ENCODE assay signal across 10 mouse cellular contexts in the genomic region with DNA sequence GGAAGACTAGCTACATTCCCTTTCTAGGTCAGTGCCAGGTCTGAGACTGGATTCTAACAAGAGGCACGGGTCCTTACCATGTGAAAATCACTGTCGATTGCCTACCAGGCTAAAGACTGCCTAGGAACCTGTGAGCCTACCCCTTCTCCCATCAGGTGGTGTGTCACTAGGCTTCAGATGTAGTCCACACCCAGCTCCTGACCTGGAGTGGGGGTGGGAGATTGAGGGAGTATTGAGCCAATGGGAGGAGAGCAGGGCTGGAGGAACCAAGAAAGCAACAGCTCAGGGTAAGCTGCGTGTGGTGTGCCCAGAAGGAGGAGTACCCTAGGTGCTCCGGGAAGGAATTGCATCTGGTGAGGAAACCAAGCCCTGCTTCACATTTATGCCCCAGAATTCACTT. TPM values are rescaled to one million over a fixed set of nuclear protein-coding genes. Genes with fewer than 3 reads are reported as not detected.
DNase-seq lines count a peak whose midpoint lies in the region; ATAC-seq and TF ChIP-seq lines count a peak whose summit lies in the region.
"Had no signal": no experiment of that assay in that cellular context is flagged by ENCODE, and none has a peak within 500 bp of the region (broad histone marks: within the 10 kb centered on the region; RNA-seq: fewer than 3 reads in every experiment).

No protein-coding gene starts in this region.

- TF ChIP-seq CTCF in forebrain, postnatal 0 days (IDR thresholded peaks at IDR 0.05; ENCODE audit: low read depth): no peak

- no peak overlapping the region for H3K4me3 ChIP-seq in heart, embryonic 15.5 days
- no peak overlapping the region for H3K4me3 ChIP-seq in embryonic facial prominence, embryonic 13.5 days
- no peak overlapping the region for H3K4me3 ChIP-seq in forebrain, postnatal 0 days (ENCODE audit: low read depth, low read length)
- no peak overlapping the region for H3K4me3 ChIP-seq in midbrain, embryonic 14.5 days (replicated peaks; ENCODE audit: low read depth, low read length)

- H3K36me3 ChIP-seq in heart, embryonic 15.5 days: no peaks in the 10 kb centered on the region
- peaks cover 96% of the 10 kb centered on the region for H3K36me3 ChIP-seq in embryonic facial prominence, embryonic 13.5 days
- H3K36me3 ChIP-seq in forebrain, postnatal 0 days (ENCODE audit: insufficient read depth): peaks cover 30% of the 10 kb centered on the region
- H3K36me3 ChIP-seq in midbrain, embryonic 14.5 days (ENCODE audit: control insufficient read depth, insufficient read depth, low read length): peaks cover 49% of the 10 kb centered on the region

- H3K4me2 ChIP-seq in heart, embryonic 15.5 days: no peak overlapping the region
- H3K4me2 ChIP-seq in embryonic facial prominence, embryonic 13.5 days: peak overlapping the region; percentile 16; the same call in 1 of the 2 replicates
- H3K4me2 ChIP-seq in forebrain, postnatal 0 days (ENCODE audit: low read depth): peak overlapping the region; percentile 18
- H3K4me2 ChIP-seq in midbrain, embryonic 14.5 days (ENCODE audit: low read length): peak overlapping the region; percentile 31

- H3K27ac ChIP-seq in heart, embryonic 15.5 days: peak overlapping the region; percentile 4
- H3K27ac ChIP-seq in embryonic facial prominence, embryonic 13.5 days: peak overlapping the region; percentile 28; the same call in 1 of the 2 replicates
- H3K27ac ChIP-seq in forebrain, postnatal 0 days (ENCODE audit: low read depth, low read length): peak overlapping the region; percentile 79
- H3K27ac ChIP-seq in midbrain, embryonic 14.5 days (replicated peaks; ENCODE audit: low read depth, low read length): peak overlapping the region; percentile 77

- H3K9me3 ChIP-seq in heart, embryonic 15.5 days (replicated peaks): no peaks in the 10 kb centered on the region
- no peaks in the 10 kb centered on the region for H3K9me3 ChIP-seq in embryonic facial prominence, embryonic 13.5 days
- no peaks in the 10 kb centered on the region for H3K9me3 ChIP-seq in forebrain, postnatal 0 days (ENCODE audit: low read length)
- H3K9me3 ChIP-seq in midbrain, embryonic 14.5 days (ENCODE audit: control insufficient read depth, low read length): no peaks in the 10 kb centered on the region

- no peak overlapping the region for H3K9ac ChIP-seq in heart, embryonic 15.5 days
- H3K9ac ChIP-seq in embryonic facial prominence, embryonic 13.5 days: peak overlapping the region; percentile 7; the same call in 1 of the 2 replicates
- H3K9ac ChIP-seq in forebrain, postnatal 0 days: no peak overlapping the region
- peak overlapping the region; percentile 23; the same call in 1 of the 2 replicates for H3K9ac ChIP-seq in midbrain, embryonic 14.5 days (replicated peaks; ENCODE audit: low read length)

- peaks cover 38% of the 10 kb centered on the region for H3K4me1 ChIP-seq in heart, embryonic 15.5 days (replicated peaks)
- H3K4me1 ChIP-seq in embryonic facial prominence, embryonic 13.5 days: peaks cover 36% of the 10 kb centered on the region
- H3K4me1 ChIP-seq in forebrain, postnatal 0 days (ENCODE audit: insufficient read depth): peaks cover 12% of the 10 kb centered on the region
- H3K4me1 ChIP-seq in midbrain, embryonic 14.5 days (ENCODE audit: control insufficient read depth, insufficient read depth, low read length): peaks cover 40% of the 10 kb centered on the region

- H3K27me3 ChIP-seq in heart, embryonic 15.5 days: peaks cover 58% of the 10 kb centered on the region
- no peaks in the 10 kb centered on the region for H3K27me3 ChIP-seq in embryonic facial prominence, embryonic 13.5 days
- no peaks in the 10 kb centered on the region for H3K27me3 ChIP-seq in forebrain, postnatal 0 days (ENCODE audit: insufficient read depth, low read length)
- H3K27me3 ChIP-seq in midbrain, embryonic 14.5 days (ENCODE audit: control insufficient read depth, insufficient read depth, low read length): no peaks in the 10 kb centered on the region

- no peak for ATAC-seq in heart, embryonic 15.5 days (replicated peaks; ENCODE audit: insufficient number of reproducible peaks, insufficient read depth, low FRiP score, low read depth)
- ATAC-seq in embryonic facial prominence, embryonic 13.5 days (ENCODE audit: insufficient number of reproducible peaks, insufficient read depth, low FRiP score, low TSS enrichment, low read depth): no peak
- peak; percentile 8; the same call in 1 of the 2 replicates for ATAC-seq in forebrain, postnatal 0 days
- peak; percentile 8; the same call in 1 of the 2 replicates for ATAC-seq in midbrain, embryonic 14.5 days (ENCODE audit: low FRiP score, low TSS enrichment)
- ATAC-seq in activated CD4-positive, CD25-positive, alpha-beta regulatory T cell, adult 4 months: no peak

- WGBS in heart, embryonic 15.5 days: 52% methylated on average over 4 of the region's 4 CpGs
- WGBS in embryonic facial prominence, embryonic 13.5 days: 58% methylated on average over 4 of the region's 4 CpGs
- WGBS in forebrain, postnatal 0 days: 41% methylated on average over 4 of the region's 4 CpGs
- 60% methylated on average over 4 of the region's 4 CpGs for WGBS in midbrain, embryonic 14.5 days

- no peak for DNase-seq in heart, adult 9 months (ENCODE audit: low spot score in 2 of 2)
- no peak for DNase-seq in forebrain, postnatal 0 days
- DNase-seq in midbrain, embryonic 14.5 days: no peak
- no peak for DNase-seq in thymus, postnatal 4 days
- no peak for DNase-seq in thymus, postnatal 14 days
- DNase-seq: gastrocnemius, postnatal 25 days; kidney, postnatal 14 days had no signal

RNA-seq across cellular contexts. Expression of a gene that starts 21.2 kb away (rescaled TPM):
- 1.1 and 1.7 TPM in 2 replicates for polyA plus RNA-seq in heart, embryonic 15.5 days (2015; fragmentation: Nextera tagmentation; extraction: Ambion mirVana)
- polyA plus RNA-seq in embryonic facial prominence, embryonic 13.5 days (2015; fragmentation: Nextera tagmentation; extraction: Ambion mirVana): 0.96 and 1.2 TPM in 2 replicates
- 1.1 and 1.6 TPM in 2 replicates for total RNA-seq in forebrain, postnatal 0 days (2014; rRNA removed)
- polyA plus RNA-seq in forebrain, postnatal 0 days (2015; fragmentation: Nextera tagmentation; extraction: Ambion mirVana): 0.97 and 0.98 TPM in 2 replicates
- 0.19 and 0.50 TPM in 2 replicates for polyA plus RNA-seq in midbrain, embryonic 14.5 days (2014; fragmentation: Nextera tagmentation; extraction: Ambion mirVana)
- polyA plus RNA-seq in activated CD4-positive, CD25-positive, alpha-beta regulatory T cell, adult 4 months (2017; shearing (Covaris generic)): under 1 TPM; 0.45 to 0.79 TPM

RNA-seq across cellular contexts. Expression of a gene that starts 60.0 kb away (rescaled TPM):
- 6.4 TPM in 2 replicates for polyA plus RNA-seq in heart, embryonic 15.5 days (2015; fragmentation: Nextera tagmentation; extraction: Ambion mirVana)
- polyA plus RNA-seq in embryonic facial prominence, embryonic 13.5 days (2015; fragmentation: Nextera tagmentation; extraction: Ambion mirVana): 38.2 and 41.8 TPM in 2 replicates
- 47.1 and 62.9 TPM in 2 replicates for total RNA-seq in forebrain, postnatal 0 days (2014; rRNA removed)
- polyA plus RNA-seq in forebrain, postnatal 0 days (2015; fragmentation: Nextera tagmentation; extraction: Ambion mirVana): 5.3 and 5.8 TPM in 2 replicates
- 20.1 and 22.7 TPM in 2 replicates for polyA plus RNA-seq in midbrain, embryonic 14.5 days (2014; fragmentation: Nextera tagmentation; extraction: Ambion mirVana)
- polyA plus RNA-seq in activated CD4-positive, CD25-positive, alpha-beta regulatory T cell, adult 4 months (2017; shearing (Covaris generic)): not detected

Comparison
In these comparisons a context has a peak if more than half of its experiments do, and no peak if none do; other contexts are left out.
1. ATAC-seq: peak in forebrain, postnatal 0 days (single experiment) and midbrain, embryonic 14.5 days (single experiment); none in heart, embryonic 15.5 days (single experiment), embryonic facial prominence, embryonic 13.5 days (single experiment) and activated CD4-positive, CD25-positive, alpha-beta regulatory T cell, adult 4 months (single experiment).
2. H3K27ac ChIP-seq: peak in every context shown above with its lines; median percentile 79 in forebrain, postnatal 0 days; 77 in midbrain, embryonic 14.5 days; 28 in embryonic facial prominence, embryonic 13.5 days; 4 in heart, embryonic 15.5 days.
3. H3K9ac ChIP-seq: peak in embryonic facial prominence, embryonic 13.5 days (single experiment) and midbrain, embryonic 14.5 days (single experiment); none in heart, embryonic 15.5 days (single experiment) and forebrain, postnatal 0 days (single experiment).